Comparison of ENCODE assay signal across 8 mouse cellular contexts in genomic region chr19:57403700-57404501, GRCm38 (mm10). TPM values are rescaled to one million over a fixed set of nuclear protein-coding genes. Genes with fewer than 3 reads are reported as not detected.
DNase-seq lines count a peak whose midpoint lies in the region; ATAC-seq and TF ChIP-seq lines count a peak whose summit lies in the region.

No protein-coding gene starts in this region.

- intact Hi-C loops in heart, postnatal 25 days (cut with DNase I) = loop anchor here (1.0 to 2.0 kb wide), 2 partner anchors 51 to 239 kb away; no protein-coding TSS in a partner anchor

- no peaks in the 10 kb centered on the region for H3K27me3 ChIP-seq in E14TG2a.4 (ENCODE audit: insufficient read depth, low read length)
- H3K27me3 ChIP-seq in forebrain, embryonic 12.5 days = no peaks in the 10 kb centered on the region
- H3K27me3 ChIP-seq in neural tube, embryonic 15.5 days (replicated peaks) = no peaks in the 10 kb centered on the region

- WGBS in forebrain, embryonic 12.5 days = 13% methylated on average over 24 of the region's 24 CpGs
- 9% methylated on average over 24 of the region's 24 CpGs for WGBS in large intestine, adult 2 months
- 9% methylated on average over 24 of the region's 24 CpGs for WGBS in neural tube, embryonic 15.5 days

- H3K4me2 ChIP-seq in forebrain, embryonic 12.5 days = peak overlapping the region; percentile 31; the same call in 1 of the 2 replicates
- H3K4me2 ChIP-seq in neural tube, embryonic 15.5 days = peak overlapping the region; percentile 44

- TF ChIP-seq CTCF in E14TG2a.4 (conservative IDR thresholded peaks at IDR 0.05; ENCODE audit: low read length) = peak; percentile 64

- H3K4me1 ChIP-seq in E14TG2a.4 (replicated peaks; ENCODE audit: low read depth, low read length) = peaks cover 18% of the 10 kb centered on the region
- peaks cover 8% of the 10 kb centered on the region; the same call in 1 of the 2 replicates for H3K4me1 ChIP-seq in forebrain, embryonic 12.5 days
- peaks cover 7% of the 10 kb centered on the region; the same call in 1 of the 2 replicates for H3K4me1 ChIP-seq in neural tube, embryonic 15.5 days

- H3K9me3 ChIP-seq in E14TG2a.4 (ENCODE audit: low read length) = no peaks in the 10 kb centered on the region
- no peaks in the 10 kb centered on the region for H3K9me3 ChIP-seq in forebrain, embryonic 12.5 days
- H3K9me3 ChIP-seq in neural tube, embryonic 15.5 days (replicated peaks) = no peaks in the 10 kb centered on the region

- no peak overlapping the region for H3K9ac ChIP-seq in forebrain, embryonic 12.5 days
- no peak overlapping the region for H3K9ac ChIP-seq in neural tube, embryonic 15.5 days (replicated peaks)

- ATAC-seq in forebrain, embryonic 12.5 days (ENCODE audit: low FRiP score) = peak; percentile 55
- ATAC-seq in neural tube, embryonic 15.5 days (ENCODE audit: low FRiP score) = no peak

- 0 out of 2 replicates have a peak overlapping the region, but pooled peaks have one; percentile 20 for H3K27ac ChIP-seq in forebrain, embryonic 12.5 days
- H3K27ac ChIP-seq in neural tube, embryonic 15.5 days (replicated peaks) = no peak overlapping the region

- H3K36me3 ChIP-seq in E14TG2a.4 (ENCODE audit: insufficient read depth, low read length) = no peaks in the 10 kb centered on the region
- H3K36me3 ChIP-seq in forebrain, embryonic 12.5 days (replicated peaks) = no peaks in the 10 kb centered on the region
- no peaks in the 10 kb centered on the region for H3K36me3 ChIP-seq in neural tube, embryonic 15.5 days

- peak; percentile 56 for DNase-seq in c-Kit-positive CD71-positive TER-119-positive erythroid progenitor cells, embryonic 14.5 days (ENCODE audit: low spot score)
- peak; percentile 58 for DNase-seq in heart, postnatal 25 days (ENCODE audit: low spot score)
- DNase-seq in large intestine, adult 2 months (ENCODE audit: low read depth, low spot score) = peak; percentile 29
- DNase-seq in lung, adult 18-20 months = peak; percentile 75 to 79
- DNase-seq in testis, postnatal 10 days (ENCODE audit: low spot score) = peak; percentile 95

- peak overlapping the region; percentile 54; the same call in 1 of the 2 replicates for H3K4me3 ChIP-seq in E14TG2a.4 (replicated peaks; ENCODE audit: low read length)
- no peak overlapping the region for H3K4me3 ChIP-seq in forebrain, embryonic 12.5 days (replicated peaks)
- no peak overlapping the region for H3K4me3 ChIP-seq in neural tube, embryonic 15.5 days (replicated peaks)

RNA-seq across cellular contexts. Expression of gene Fam160b1, which starts 43.4 kb away (rescaled TPM):
- polyA plus RNA-seq in forebrain, embryonic 12.5 days (2016; fragmentation: Nextera tagmentation; extraction: Ambion mirVana) = 15.7 and 16.7 TPM in 2 replicates
- 10 to 100 TPM in 1 of 2 experiments, 1 to 10 TPM in 1; 9.9 to 12.4 TPM for total RNA-seq in heart, postnatal 25 days (2021)
- polyA plus RNA-seq in large intestine, adult 2 months (2012; rRNA removed) = 6.2 and 11.5 TPM in 2 replicates
- polyA plus RNA-seq in neural tube, embryonic 15.5 days (2015; fragmentation: Nextera tagmentation; extraction: Ambion mirVana) = 12.6 and 12.9 TPM in 2 replicates

RNA-seq across cellular contexts. Expression of gene Trub1, which starts 48.8 kb away (rescaled TPM):
- polyA plus RNA-seq in forebrain, embryonic 12.5 days (2016; fragmentation: Nextera tagmentation; extraction: Ambion mirVana) = 18.4 and 20.1 TPM in 2 replicates
- total RNA-seq in heart, postnatal 25 days (2021) = 1 to 10 TPM; 3.8 to 9.1 TPM
- 3.5 and 4.1 TPM in 2 replicates for polyA plus RNA-seq in large intestine, adult 2 months (2012; rRNA removed)
- polyA plus RNA-seq in neural tube, embryonic 15.5 days (2015; fragmentation: Nextera tagmentation; extraction: Ambion mirVana) = 14.9 and 17.8 TPM in 2 replicates

Comparison
In these comparisons a context has a peak if more than half of its experiments do, and no peak if none do; other contexts are left out.
1. DNase-seq: peak in every context shown above with its lines; median percentile 95 in testis, postnatal 10 days; 77 in lung, adult 18-20 months; 58 in heart, postnatal 25 days; 56 in c-Kit-positive CD71-positive TER-119-positive erythroid progenitor cells, embryonic 14.5 days; 29 in large intestine, adult 2 months.